Mouse (Mus musculus): ENCODE results near the gene Gm8247.
"Not testable (repeated sequence)": the region's sequence is repeated elsewhere in the genome, so short reads cannot be mapped to it uniquely, and the experiment has no call there.

- not testable (repeated sequence) for TF ChIP-seq POLR2A, CTCF (IDR thresholded peaks at IDR 0.05; ENCODE audit: extremely low read depth, insufficient read depth, low read length)
These were observed 8.8 kb downstream of the Gm8247 start for GRCm38 (mm10) chr14:44591765-44592164.
